11 mouse cellular contexts compared by ENCODE assay signal in the genomic region with DNA sequence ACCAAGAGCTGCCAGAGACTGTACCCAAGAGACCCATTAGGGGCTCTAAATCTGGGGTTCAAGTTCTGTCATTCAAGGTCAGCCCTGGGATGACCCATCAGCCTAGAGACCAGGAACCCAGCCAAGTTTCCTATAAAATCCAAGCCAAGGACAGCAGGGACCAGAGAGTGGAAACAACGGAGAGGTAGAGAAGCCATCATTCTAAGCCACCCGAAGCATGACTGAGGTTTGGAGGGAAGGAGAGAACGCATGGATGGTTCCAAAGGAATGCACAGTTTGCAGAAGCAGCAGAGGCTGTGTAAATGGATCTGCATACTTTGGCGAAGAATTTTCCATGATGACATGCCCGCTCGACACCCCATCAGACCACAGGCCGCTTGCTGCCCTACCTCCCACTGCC.
"Had no signal": no experiment of that assay in that cellular context is flagged by ENCODE, and none has a peak within 500 bp of the region (broad histone marks: within the 10 kb centered on the region; RNA-seq: fewer than 3 reads in every experiment).

No protein-coding gene starts in this region.

- H3K27ac ChIP-seq: limb, embryonic 12.5 days; limb, embryonic 15.5 days; liver, embryonic 13.5 days had no signal

- H3K9me3 ChIP-seq: limb, embryonic 12.5 days; limb, embryonic 15.5 days; liver, embryonic 13.5 days had no signal

- H3K4me3 ChIP-seq: limb, embryonic 12.5 days; limb, embryonic 15.5 days; liver, embryonic 13.5 days had no signal

- H3K27me3 ChIP-seq: limb, embryonic 12.5 days; limb, embryonic 15.5 days; liver, embryonic 13.5 days had no signal

- H3K4me2 ChIP-seq: limb, embryonic 12.5 days; limb, embryonic 15.5 days; liver, embryonic 13.5 days; midbrain, embryonic 11.5 days had no signal

- H3K9ac ChIP-seq: limb, embryonic 12.5 days; limb, embryonic 15.5 days; liver, embryonic 13.5 days had no signal

- DNase-seq: kidney, adult 11 months; left cerebral cortex, postnatal 4 days; liver, embryonic 13.5 days; lung, adult 2 months; lung, postnatal 14 days; midbrain, embryonic 14.5 days; thymus, adult 18-20 months; thymus, postnatal 36 days had no signal
